Mouse (Mus musculus): ENCODE results near the gene Ghdc. TPM values are rescaled to one million over a fixed set of nuclear protein-coding genes. Genes with fewer than 3 reads are reported as not detected.

Ghdc gene
- 5.5 and 7.7 TPM in 2 replicates for polyA plus RNA-seq (2012; rRNA removed)

DNA sequence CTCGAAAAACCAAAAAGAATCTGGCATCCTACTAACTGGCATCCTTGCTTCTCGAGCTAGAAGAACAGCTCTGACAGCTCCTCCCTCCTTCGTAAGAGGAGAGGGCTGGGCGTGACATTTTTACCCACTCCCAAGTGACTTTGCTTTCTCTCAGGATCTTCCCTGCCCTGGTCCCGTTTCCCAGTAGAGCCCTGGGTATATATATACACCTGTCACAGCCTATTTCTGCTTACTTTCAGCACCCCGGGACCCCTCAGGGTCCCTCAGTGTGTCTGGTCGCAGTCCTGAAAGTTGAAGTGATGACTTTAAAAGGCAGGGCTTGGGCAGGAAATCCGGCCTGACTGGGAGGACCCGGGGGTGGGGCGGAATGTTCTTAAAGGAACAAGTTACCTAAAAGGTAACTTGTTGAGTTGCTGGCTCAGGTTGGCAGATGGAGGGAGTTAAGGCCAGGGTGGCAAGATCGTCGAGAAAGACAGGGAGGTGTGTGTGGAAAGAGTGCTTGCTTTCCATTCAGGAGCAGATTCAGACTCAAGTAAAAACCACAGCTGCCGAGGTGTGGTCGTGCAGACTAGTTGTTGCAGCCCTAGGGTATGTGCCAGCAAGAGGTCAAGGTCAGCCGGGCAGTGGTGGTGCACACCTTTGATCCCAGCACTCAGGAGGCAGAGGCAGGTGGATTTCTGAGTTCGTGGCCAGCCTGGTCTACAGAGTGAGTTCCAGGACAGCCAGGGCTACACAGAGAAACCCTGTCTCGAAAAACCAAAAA, at the start of gene Ghdc:
Gene Ghdc, minus strand, starts transcription at position 312 of the 763 bp plus-strand sequence.
- TF ChIP-seq POLR2A (IDR thresholded peaks at IDR 0.05; ENCODE audit: borderline replicate concordance, extremely low read depth, insufficient read depth, insufficient read length, poor library complexity, severe bottlenecking) (no peak), CTCF (IDR thresholded peaks at IDR 0.05; ENCODE audit: borderline replicate concordance, extremely low read depth, insufficient read depth, insufficient read length) (no peak)
- peak; percentile 72 for DNase-seq (ENCODE audit: low read depth)

DNA sequence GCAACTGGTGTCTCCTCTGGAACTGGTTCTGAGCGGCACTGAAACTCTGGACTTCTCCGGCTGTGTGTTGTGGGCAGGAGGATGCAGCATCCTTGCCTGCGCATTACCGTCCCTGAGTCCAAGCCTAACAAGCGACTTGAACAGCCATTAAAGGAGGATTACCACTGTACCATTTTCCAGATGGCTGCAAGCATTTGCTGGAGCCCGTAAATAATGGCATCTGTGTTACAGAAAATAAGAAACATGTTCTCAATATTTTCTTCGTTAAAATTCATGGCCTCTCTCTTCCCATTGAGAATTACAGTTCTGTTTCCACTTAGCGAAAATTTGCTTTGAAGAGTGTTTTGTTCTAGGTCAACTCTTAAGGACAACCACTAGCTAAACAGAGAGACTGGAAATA, 49.3 kb upstream of the Ghdc start:
- peak; percentile 41 for DNase-seq (ENCODE audit: low read depth)
- TF ChIP-seq CTCF (IDR thresholded peaks at IDR 0.05; ENCODE audit: borderline replicate concordance, extremely low read depth, insufficient read depth, insufficient read length): no peak
- no peak for TF ChIP-seq POLR2A (IDR thresholded peaks at IDR 0.05; ENCODE audit: borderline replicate concordance, extremely low read depth, insufficient read depth, insufficient read length, poor library complexity, severe bottlenecking)

DNA sequence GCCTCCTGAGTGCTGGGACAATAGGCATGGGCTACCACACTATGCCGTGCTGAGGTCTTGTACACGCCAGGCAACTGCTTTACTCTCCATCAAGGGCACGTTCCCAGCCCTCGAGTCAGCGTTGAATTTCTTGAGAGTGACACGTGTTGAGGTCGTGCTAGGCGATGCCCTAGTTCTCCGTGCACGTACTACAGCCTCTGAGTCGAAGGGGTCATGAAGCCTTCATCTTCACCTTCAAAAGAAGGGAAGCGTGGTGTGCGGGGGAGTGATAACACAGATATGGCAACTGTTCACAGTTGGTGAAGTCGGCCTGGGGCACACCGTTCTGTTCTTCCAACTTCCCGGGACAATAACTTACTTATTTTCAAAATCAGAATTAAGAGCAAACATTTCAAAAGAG, 48.9 kb upstream of the Ghdc start:
- no peak for DNase-seq (ENCODE audit: low read depth)
- TF ChIP-seq POLR2A (IDR thresholded peaks at IDR 0.05; ENCODE audit: borderline replicate concordance, extremely low read depth, insufficient read depth, insufficient read length, poor library complexity, severe bottlenecking) (no peak), CTCF (IDR thresholded peaks at IDR 0.05; ENCODE audit: borderline replicate concordance, extremely low read depth, insufficient read depth, insufficient read length) (no peak)

DNA sequence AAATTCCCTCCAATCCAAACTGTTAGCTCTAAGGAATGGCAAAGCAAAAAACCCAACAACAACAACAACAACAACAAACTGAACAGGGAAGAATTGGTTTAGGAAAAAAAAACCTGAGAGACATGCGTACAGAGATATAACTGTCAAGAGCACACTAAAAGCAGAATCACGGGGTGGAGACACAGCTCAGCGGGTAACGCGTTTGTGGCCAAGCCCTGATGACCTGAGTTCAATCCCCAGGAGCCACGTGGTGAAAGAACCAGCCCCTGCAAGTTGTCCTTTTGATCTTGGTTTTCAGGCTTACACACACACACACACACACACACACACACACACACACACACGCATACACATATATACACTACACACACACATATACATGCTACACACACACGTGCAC, 48.3 kb upstream of the Ghdc start:
- no peak for TF ChIP-seq POLR2A (IDR thresholded peaks at IDR 0.05; ENCODE audit: borderline replicate concordance, extremely low read depth, insufficient read depth, insufficient read length, poor library complexity, severe bottlenecking)
- no peak for TF ChIP-seq CTCF (IDR thresholded peaks at IDR 0.05; ENCODE audit: borderline replicate concordance, extremely low read depth, insufficient read depth, insufficient read length)

DNA sequence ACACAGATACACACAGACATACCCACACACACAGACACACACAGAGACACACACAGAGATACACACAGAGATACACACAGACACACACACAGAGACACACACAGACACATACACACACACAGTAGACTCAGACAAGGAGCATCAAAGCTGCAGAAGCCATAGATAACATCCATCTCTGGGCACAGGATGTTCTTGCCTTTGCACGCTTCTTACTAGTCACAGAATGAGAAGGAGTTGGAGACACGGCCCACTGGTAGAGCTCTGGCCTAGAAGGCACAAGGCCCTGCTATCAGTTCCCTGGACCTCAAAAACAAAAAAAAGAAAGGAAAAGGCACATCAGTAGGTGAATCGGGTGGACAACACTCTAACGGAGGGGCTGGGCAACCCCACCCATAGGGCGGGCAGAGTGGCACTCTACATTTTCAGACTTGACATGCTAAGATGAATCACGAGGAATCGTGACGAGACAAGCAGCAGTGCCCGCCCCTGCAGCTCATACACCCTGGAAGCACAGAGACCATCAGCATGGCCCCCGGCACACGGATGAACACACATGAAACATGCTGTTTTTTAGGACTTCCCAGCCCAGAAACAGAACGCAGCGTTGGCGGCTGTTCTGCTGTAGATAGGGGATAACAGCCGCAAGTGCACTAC, 47.7 kb upstream of the Ghdc start:
- DNase-seq (ENCODE audit: low read depth): no peak
- TF ChIP-seq POLR2A (IDR thresholded peaks at IDR 0.05; ENCODE audit: borderline replicate concordance, extremely low read depth, insufficient read depth, insufficient read length, poor library complexity, severe bottlenecking): no peak
- no peak for TF ChIP-seq CTCF (IDR thresholded peaks at IDR 0.05; ENCODE audit: borderline replicate concordance, extremely low read depth, insufficient read depth, insufficient read length)

More for the DNA sequence above, 48.3 kb upstream of the Ghdc start:
- DNase-seq (ENCODE audit: low read depth): no peak

DNA sequence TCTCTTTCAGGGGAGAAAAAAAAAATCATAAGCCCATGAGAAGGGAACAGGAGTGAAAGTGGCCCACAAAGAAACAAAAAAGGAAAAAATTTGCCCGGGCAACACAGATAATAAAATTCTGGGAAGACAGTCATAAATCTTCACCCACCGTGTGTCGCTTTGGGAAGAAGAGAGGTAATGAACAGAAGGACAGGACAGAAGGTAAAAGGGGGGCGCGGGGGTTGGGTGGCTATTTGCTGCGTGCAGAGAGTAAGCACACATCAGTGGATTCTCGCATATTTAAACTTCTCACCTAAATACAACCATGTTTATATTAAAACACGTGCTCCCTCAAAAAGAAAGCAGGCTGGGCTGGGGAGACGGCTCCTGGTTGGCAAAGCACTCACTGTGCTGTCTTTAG, 46.6 kb upstream of the Ghdc start:
- DNase-seq (ENCODE audit: low read depth): no peak

DNA sequence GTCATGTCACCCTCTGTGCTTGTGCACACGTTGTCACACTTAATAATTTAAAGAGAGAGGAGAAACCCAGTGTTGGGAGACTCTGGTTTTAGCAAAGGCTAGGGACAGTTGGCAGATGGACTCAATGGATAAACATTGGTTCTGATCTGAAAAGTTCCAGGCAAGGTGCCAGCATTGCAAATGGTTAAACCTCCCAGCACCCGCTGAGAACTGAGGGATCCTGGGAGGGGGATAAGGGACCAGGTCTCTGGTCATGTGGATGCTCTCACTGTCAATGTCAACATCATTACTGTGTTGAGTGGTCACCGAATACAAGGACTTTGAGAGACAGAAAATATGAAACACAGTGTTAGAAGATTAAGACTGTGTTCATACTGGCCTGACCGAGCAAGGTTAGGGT, 46.0 kb upstream of the Ghdc start:
- TF ChIP-seq CTCF (IDR thresholded peaks at IDR 0.05; ENCODE audit: borderline replicate concordance, extremely low read depth, insufficient read depth, insufficient read length) (no peak), POLR2A (IDR thresholded peaks at IDR 0.05; ENCODE audit: borderline replicate concordance, extremely low read depth, insufficient read depth, insufficient read length, poor library complexity, severe bottlenecking) (no peak)
- peak; percentile 35 for DNase-seq (ENCODE audit: low read depth)

More for the DNA sequence above, 46.6 kb upstream of the Ghdc start:
- TF ChIP-seq POLR2A (IDR thresholded peaks at IDR 0.05; ENCODE audit: borderline replicate concordance, extremely low read depth, insufficient read depth, insufficient read length, poor library complexity, severe bottlenecking): no peak
- TF ChIP-seq CTCF (IDR thresholded peaks at IDR 0.05; ENCODE audit: borderline replicate concordance, extremely low read depth, insufficient read depth, insufficient read length): no peak

DNA sequence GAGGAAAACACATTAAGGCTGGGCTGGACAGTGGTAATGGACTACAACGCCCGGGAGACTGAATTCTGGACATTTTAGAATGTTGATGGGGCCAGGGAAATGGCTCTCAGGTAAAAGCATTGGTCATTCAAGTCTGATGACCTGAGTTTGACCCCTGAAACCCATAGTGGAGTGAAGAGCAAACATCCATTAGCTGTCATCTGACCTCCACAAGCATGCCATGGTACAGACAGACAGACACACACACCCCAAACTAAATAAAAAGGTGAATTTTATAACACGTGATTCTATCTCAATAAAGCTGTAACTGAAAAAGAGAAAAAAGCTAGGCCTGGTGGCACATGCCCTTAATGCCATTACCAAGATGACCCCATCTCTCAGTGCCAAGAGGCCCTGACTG, 45.6 kb upstream of the Ghdc start:
- DNase-seq (ENCODE audit: low read depth): no peak
- TF ChIP-seq POLR2A (IDR thresholded peaks at IDR 0.05; ENCODE audit: borderline replicate concordance, extremely low read depth, insufficient read depth, insufficient read length, poor library complexity, severe bottlenecking) (no peak), CTCF (IDR thresholded peaks at IDR 0.05; ENCODE audit: borderline replicate concordance, extremely low read depth, insufficient read depth, insufficient read length) (no peak)

DNA sequence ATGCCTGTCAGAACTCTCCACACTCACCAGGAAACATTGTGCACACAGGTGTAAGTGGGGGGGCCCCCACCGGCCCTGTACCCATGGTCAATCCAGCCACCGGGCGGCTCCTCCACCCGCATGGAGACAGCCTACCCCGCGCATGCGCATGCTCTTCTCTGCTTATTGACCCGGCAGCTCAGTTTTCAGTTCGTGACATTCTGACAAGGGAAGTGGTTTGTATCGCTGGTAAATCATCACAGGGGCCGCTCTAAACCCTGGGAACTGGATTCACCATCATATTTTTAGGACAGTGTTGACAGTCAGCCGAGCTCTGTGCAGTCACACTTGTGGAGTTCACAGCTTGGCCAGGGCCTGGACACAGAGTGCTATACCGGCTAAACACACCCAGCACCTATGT, 43.7 kb upstream of the Ghdc start:
- TF ChIP-seq POLR2A (IDR thresholded peaks at IDR 0.05; ENCODE audit: borderline replicate concordance, extremely low read depth, insufficient read depth, insufficient read length, poor library complexity, severe bottlenecking) (no peak), CTCF (IDR thresholded peaks at IDR 0.05; ENCODE audit: borderline replicate concordance, extremely low read depth, insufficient read depth, insufficient read length) (no peak)
- DNase-seq (ENCODE audit: low read depth): no peak

DNA sequence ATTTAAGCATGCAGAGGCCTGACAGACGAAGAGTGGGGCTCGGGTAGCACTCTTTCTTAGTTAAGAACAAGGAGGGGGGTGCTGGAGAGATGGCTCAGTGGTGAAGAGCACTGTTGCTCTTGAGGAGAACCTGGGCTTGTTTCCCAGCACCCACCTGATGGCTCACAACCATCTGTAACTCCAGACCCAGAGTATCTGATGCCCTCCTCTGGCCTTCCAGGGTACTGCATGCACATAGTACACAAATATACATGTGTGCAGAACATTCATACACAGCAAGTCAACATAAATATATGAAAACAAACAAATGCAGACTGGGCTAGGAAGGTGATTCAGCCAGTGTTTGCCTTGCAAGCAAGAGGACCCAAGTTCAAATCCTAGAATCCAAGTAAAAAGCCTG, 40.4 kb upstream of the Ghdc start:
- TF ChIP-seq CTCF (IDR thresholded peaks at IDR 0.05; ENCODE audit: borderline replicate concordance, extremely low read depth, insufficient read depth, insufficient read length) (peak; percentile 24; the same call in 1 of the 2 replicates), POLR2A (IDR thresholded peaks at IDR 0.05; ENCODE audit: borderline replicate concordance, extremely low read depth, insufficient read depth, insufficient read length, poor library complexity, severe bottlenecking) (no peak)
- DNase-seq (ENCODE audit: low read depth): no peak

DNA sequence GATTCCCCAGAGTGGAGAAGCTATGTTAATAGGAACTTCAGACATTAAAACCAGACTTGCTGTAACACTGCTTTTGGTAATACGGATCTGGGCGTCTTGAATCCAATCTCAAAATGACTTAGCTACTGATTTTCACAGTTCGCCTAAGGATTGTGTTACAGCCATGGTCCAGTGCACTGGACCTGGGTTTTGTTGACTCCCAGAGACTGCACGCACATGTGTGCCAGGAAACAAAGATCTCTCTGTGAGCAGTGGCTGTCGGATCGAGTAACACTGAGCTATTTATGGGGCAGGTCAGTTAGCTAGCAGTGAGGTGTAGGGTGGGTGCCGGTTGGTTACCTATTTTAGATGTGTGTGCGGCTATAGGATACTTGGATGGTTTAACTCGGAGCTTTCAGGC, 39.8 kb upstream of the Ghdc start:
- no peak for DNase-seq (ENCODE audit: low read depth)
- TF ChIP-seq CTCF (IDR thresholded peaks at IDR 0.05; ENCODE audit: borderline replicate concordance, extremely low read depth, insufficient read depth, insufficient read length) (no peak), POLR2A (IDR thresholded peaks at IDR 0.05; ENCODE audit: borderline replicate concordance, extremely low read depth, insufficient read depth, insufficient read length, poor library complexity, severe bottlenecking) (no peak)

All from brain, embryonic 14.5 days (tissue).